Mouse (Mus musculus) mouse embryonic stem cell (cell line): ENCODE measurements around the gene Rfxap.

Experiments used
- in situ Hi-C, 2 experiments: fragments of 300-500 bp; cut with MboI; formaldehyde crosslinking; loops; 1 replicate in 1 of 2; 3 replicates in 1 of 2; pipeline ENCODE4 v1.14.3; 2019 to 2020; ENCODE audit warnings: low sequenced_read_pairs in 2 of 2, low pct_unique_long_range_greater_than_20kb in 1 of 2, mixed read lengths in 1 of 2; ENCODE audit not compliant: unreplicated experiment in 1 of 2

The Rfxap gene

GRCm38 (mm10) chr3:54807666-54808217 lies at the start of gene Rfxap:
Rfxap (minus strand) TSS chr3:54807791.
- in situ Hi-C loops: loop anchor here in 1 of 2 experiments (25.0 kb wide), 1 partner anchor 255 kb away; the partner anchor contains the start of gene Ccna1

- in situ Hi-C loops: no loop called here
Observed at GRCm38 (mm10) chr3:54835421-54835820, 27.8 kb upstream of the Rfxap start.

- in situ Hi-C loops: no loop called here
Observed at GRCm38 (mm10) chr3:54832491-54832890, 24.9 kb upstream of the Rfxap start.

- in situ Hi-C loops: loop anchor here in 1 of 2 experiments (25.0 kb wide), 1 partner anchor 240 kb away; the partner anchor contains the start of gene Ccna1
Observed at GRCm38 (mm10) chr3:54822526-54822925, 14.9 kb upstream of the Rfxap start.

GRCm38 (mm10) chr3:54815292-54815691 lies 7.7 kb upstream of the Rfxap start:
- in situ Hi-C loops: loop anchor here (10.0 to 25.0 kb wide), 3 partner anchors 100 to 250 kb away; partner anchors contain the start of genes Ccna1 (in 1 of the 2) and Sertm1 (in 1 of the 2)

GRCm38 (mm10) chr3:54814622-54815021 lies 7.0 kb upstream of the Rfxap start:
- in situ Hi-C loops: loop anchor here (10.0 to 25.0 kb wide), 3 partner anchors 100 to 250 kb away; partner anchors contain the start of genes Ccna1 (in 1 of the 2) and Sertm1 (in 1 of the 2)

- in situ Hi-C loops: loop anchor here (10.0 to 25.0 kb wide), 3 partner anchors 101 to 251 kb away; partner anchors contain the start of genes Ccna1 (in 1 of the 2) and Sertm1 (in 1 of the 2)
Observed at GRCm38 (mm10) chr3:54813418-54813988, 5.9 kb upstream of the Rfxap start.

GRCm38 (mm10) chr3:54811616-54812015 lies 4.0 kb upstream of the Rfxap start:
- in situ Hi-C loops: loop anchor here (10.0 to 25.0 kb wide), 3 partner anchors 103 to 253 kb away; partner anchors contain the start of genes Ccna1 (in 1 of the 2) and Sertm1 (in 1 of the 2)

GRCm38 (mm10) chr3:54809111-54809510 lies 1.5 kb upstream of the Rfxap start:
- in situ Hi-C loops: loop anchor here in 1 of 2 experiments (25.0 kb wide), 1 partner anchor 253 kb away; the partner anchor contains the start of gene Ccna1

GRCm38 (mm10) chr3:54807061-54807661 lies 430 bp downstream of the Rfxap start:
- in situ Hi-C loops: loop anchor here in 1 of 2 experiments (25.0 kb wide), 1 partner anchor 255 kb away; the partner anchor contains the start of gene Ccna1

- in situ Hi-C loops: loop anchor here in 1 of 2 experiments (25.0 kb wide), 1 partner anchor 259 kb away; the partner anchor contains the start of gene Ccna1
Observed at GRCm38 (mm10) chr3:54803713-54804112, 3.9 kb downstream of the Rfxap start.

- in situ Hi-C loops: no loop called here
Observed at GRCm38 (mm10) chr3:54797211-54797610, 10.4 kb downstream of the Rfxap start.

- in situ Hi-C loops: no loop called here
Observed at GRCm38 (mm10) chr3:54795806-54796205, 11.8 kb downstream of the Rfxap start.

GRCm38 (mm10) chr3:54795379-54795778 lies 12.2 kb downstream of the Rfxap start:
- in situ Hi-C loops: no loop called here

GRCm38 (mm10) chr3:54793762-54794161 lies 13.8 kb downstream of the Rfxap start:
- in situ Hi-C loops: no loop called here

- in situ Hi-C loops: no loop called here
Observed at GRCm38 (mm10) chr3:54791822-54792677, 15.5 kb downstream of the Rfxap start.

- in situ Hi-C loops: no loop called here
Observed at GRCm38 (mm10) chr3:54790601-54791000, 17.0 kb downstream of the Rfxap start.

GRCm38 (mm10) chr3:54775989-54776631 lies 31.5 kb downstream of the Rfxap start:
- in situ Hi-C loops: no loop called here
